Mouse (Mus musculus) forebrain, embryonic 11.5 days (tissue): ENCODE measurements at regions not wholly inside any gene's neighbourhood (a gene's known extent, or its start where the extent isn't known, plus 50 kb on each side); places are given as distances from the start of the nearest gene placed in this dataset.
A peak's percentile ranks its signal among the peaks of the same experiment; 100 is the strongest.

Experiments
- ATAC-seq: fragments of 200-750 bp; cut with Nextera tagmentation; replicated peaks from 2 replicates; pipeline ENCODE4 v1.8.0; 2017; ENCODE audit warnings: moderate TSS enrichment; ENCODE audit not compliant: low FRiP score
- DNase-seq: peaks from one replicate; pipeline ENCODE4 v3.0.0-alpha.2; 2017; ENCODE audit warnings: low spot score
- H3K27ac ChIP-seq: fragments of 300-500 bp; sonication (generic); 2 replicates; pipeline ENCODE4 v1.5.1; 2014; ENCODE audit warnings: low read depth, low read length
- H3K27me3 ChIP-seq: fragments of 300-500 bp; sonication (generic); 2 replicates; pipeline ENCODE4 v1.6.1; 2014; ENCODE audit warnings: mild to moderate bottlenecking, low read length, mixed read lengths; ENCODE audit not compliant: control insufficient read depth, insufficient read depth
- H3K36me3 ChIP-seq: fragments of 300-500 bp; sonication (generic); 2 replicates; pipeline ENCODE4 v1.6.1; 2014; ENCODE audit warnings: mild to moderate bottlenecking, low read length, moderate library complexity, mixed read lengths; ENCODE audit not compliant: control insufficient read depth, insufficient read depth
- H3K4me1 ChIP-seq: fragments of 300-500 bp; sonication (generic); replicated peaks from 2 replicates; pipeline ENCODE4 v1.6.1; 2014; ENCODE audit warnings: low read length, mixed read lengths; ENCODE audit not compliant: control insufficient read depth, insufficient read depth
- H3K4me2 ChIP-seq: fragments of 300-500 bp; sonication (generic); 2 replicates; pipeline ENCODE4 v1.6.1; 2014; ENCODE audit warnings: low read depth, mild to moderate bottlenecking, low read length, moderate library complexity, mixed read lengths; ENCODE audit not compliant: severe bottlenecking
- H3K4me3 ChIP-seq: fragments of 300-500 bp; sonication (generic); 2 replicates; pipeline ENCODE4 v1.5.1; 2014; ENCODE audit warnings: low read depth, low read length
- H3K9ac ChIP-seq: fragments of 300-500 bp; sonication (generic); 2 replicates; pipeline ENCODE4 v1.6.1; 2014; ENCODE audit warnings: low read length
- H3K9me3 ChIP-seq: fragments of 300-500 bp; sonication (generic); 2 replicates; pipeline ENCODE4 v1.6.1; 2016; ENCODE audit warnings: low read length, mixed read lengths; ENCODE audit not compliant: control insufficient read depth
- WGBS: fragments of 180-500 bp; shearing (Covaris S2); extraction: QIAGEN DNeasy Blood & Tissue Kit; methylation state at CpG from one replicate; pipeline ENCODE4 v1.1.7; 2014; 5-methylcytosine and 5-hydroxymethylcytosine counted together

- DNase-seq (no peak), ATAC-seq (no peak)
- no peak overlapping the region for H3K9ac ChIP-seq
- H3K36me3 ChIP-seq, result no peaks in the 10 kb centered on the region
- H3K4me2 ChIP-seq, result no peak overlapping the region
- no peak overlapping the region for H3K27ac ChIP-seq
- 65% methylated on average over 16 of the region's 16 CpGs for WGBS
- H3K4me1 ChIP-seq, result no peaks in the 10 kb centered on the region
- H3K4me3 ChIP-seq, result no peak overlapping the region
- no peaks in the 10 kb centered on the region for H3K9me3 ChIP-seq
- H3K27me3 ChIP-seq, result no peaks in the 10 kb centered on the region
Measured at GRCm38 (mm10) chr4:35394821-35395582, 169.0 kb upstream of the C9orf72 start.

- 43% methylated on average over 4 of the region's 4 CpGs for WGBS
- Histone ChIP-seq H3K27ac (no peak overlapping the region), H3K36me3 (no peaks in the 10 kb centered on the region), H3K9me3 (no peaks in the 10 kb centered on the region), H3K4me1 (no peaks in the 10 kb centered on the region), H3K9ac (no peak overlapping the region), H3K4me2 (no peak overlapping the region), H3K4me3 (no peak overlapping the region), H3K27me3 (no peaks in the 10 kb centered on the region)
- no peak for DNase-seq
- peak; percentile 68 for ATAC-seq
Measured at GRCm38 (mm10) chr4:35375791-35376190, 149.8 kb upstream of the C9orf72 start.

DNA sequence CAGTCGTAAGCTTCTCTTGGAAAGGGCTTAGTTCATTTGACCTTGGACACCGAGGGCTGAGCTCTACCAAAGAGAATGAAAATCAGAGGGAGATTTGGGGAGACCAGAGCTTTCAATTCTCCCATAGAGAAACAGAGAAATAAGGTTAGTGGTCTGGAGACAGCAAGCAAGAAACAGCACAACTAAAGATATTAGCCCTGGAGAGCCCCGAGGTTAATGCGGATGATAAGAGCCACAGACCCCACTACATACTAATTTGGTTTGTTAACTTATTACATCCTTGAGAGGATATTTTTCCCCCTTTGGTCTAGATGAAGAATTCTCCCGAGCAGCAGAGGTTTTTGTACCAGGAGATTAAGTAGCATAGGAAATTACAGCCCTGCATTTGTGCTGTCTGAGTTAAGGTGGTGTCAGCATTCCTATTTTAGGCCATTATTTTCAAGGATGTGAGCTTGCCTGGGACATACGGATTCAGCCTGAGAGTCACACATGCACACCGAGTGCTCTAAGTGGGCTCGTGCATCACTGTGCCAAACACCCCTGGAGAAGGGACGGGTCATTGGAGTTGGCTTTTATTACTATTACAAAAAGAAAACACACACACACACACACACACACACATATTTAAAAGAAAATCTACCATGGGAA is 147.4 kb upstream of the C9orf72 start:
- no peaks in the 10 kb centered on the region for H3K4me1 ChIP-seq
- H3K9ac ChIP-seq, result no peak overlapping the region
- H3K27ac ChIP-seq, result no peak overlapping the region
- no peaks in the 10 kb centered on the region for H3K9me3 ChIP-seq
- ATAC-seq (no peak; the same call in 1 of the 2 replicates), DNase-seq (no peak)
- no peaks in the 10 kb centered on the region for H3K36me3 ChIP-seq
- no peak overlapping the region for H3K4me2 ChIP-seq
- H3K4me3 ChIP-seq, result no peak overlapping the region
- no peaks in the 10 kb centered on the region for H3K27me3 ChIP-seq
- WGBS, result 40% methylated on average over 9 of the region's 9 CpGs

DNA sequence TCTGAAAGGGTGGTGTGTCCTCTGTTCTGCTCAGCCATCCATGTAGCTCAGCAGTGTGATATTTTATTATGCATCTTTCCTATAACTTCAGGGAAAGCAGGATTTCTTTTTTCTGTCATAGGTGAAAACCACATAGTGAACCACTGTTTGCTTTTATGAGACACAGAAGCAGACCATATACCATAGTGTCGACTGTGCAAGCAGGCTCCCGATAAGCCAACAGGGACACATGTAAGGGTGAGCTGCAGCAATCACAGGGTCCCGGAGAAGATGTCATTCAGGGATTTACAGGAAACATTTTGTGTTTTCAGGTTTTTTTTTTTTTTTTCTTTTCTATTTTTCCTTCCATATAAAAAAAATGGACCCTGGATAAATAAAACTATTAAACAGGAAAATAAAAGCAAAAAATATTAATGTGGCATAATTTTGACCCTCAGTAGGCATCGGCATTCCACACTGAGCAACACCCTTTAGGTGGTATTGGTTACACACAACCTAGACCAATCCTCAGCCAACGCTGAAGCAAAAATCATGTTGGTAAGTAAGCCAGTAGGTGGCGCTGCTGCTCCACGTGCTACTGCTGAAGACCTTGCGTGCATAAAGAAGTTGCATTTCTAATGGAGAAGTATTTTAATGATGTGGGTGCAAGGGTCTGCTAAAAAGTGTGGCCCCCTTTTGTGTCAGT is 146.7 kb upstream of the C9orf72 start:
- ATAC-seq (peak; percentile 85), DNase-seq (peak; percentile 92)
- Histone ChIP-seq H3K4me1 (no peaks in the 10 kb centered on the region), H3K36me3 (no peaks in the 10 kb centered on the region), H3K9ac (no peak overlapping the region), H3K4me3 (no peak overlapping the region), H3K9me3 (no peaks in the 10 kb centered on the region), H3K4me2 (no peak overlapping the region), H3K27me3 (no peaks in the 10 kb centered on the region), H3K27ac (no peak overlapping the region)
- WGBS, result 32% methylated on average over 8 of the region's 8 CpGs

DNA sequence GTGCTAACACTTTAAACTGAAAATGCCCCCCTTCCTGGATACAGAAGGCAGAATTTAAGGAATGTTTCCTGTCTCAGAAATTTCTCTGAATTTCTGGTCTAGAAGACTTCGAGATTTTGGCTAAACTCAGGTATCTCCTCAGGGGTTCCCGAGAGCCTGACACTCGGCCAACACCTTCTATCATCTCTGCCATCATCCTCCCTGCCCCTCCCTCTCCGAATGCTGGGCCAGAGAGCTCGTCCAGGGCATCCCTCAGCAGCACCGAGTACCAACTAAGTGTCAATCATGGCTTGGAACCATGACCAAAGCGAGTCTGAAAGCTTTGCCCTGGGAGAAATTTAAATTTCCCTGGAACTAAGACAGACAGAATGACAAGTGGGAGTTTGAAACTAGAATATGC is 138.2 kb upstream of the C9orf72 start:
- Histone ChIP-seq H3K4me3 (no peak overlapping the region), H3K9me3 (no peaks in the 10 kb centered on the region), H3K9ac (no peak overlapping the region), H3K27ac (no peak overlapping the region), H3K4me2 (no peak overlapping the region), H3K36me3 (no peaks in the 10 kb centered on the region), H3K27me3 (no peaks in the 10 kb centered on the region), H3K4me1 (no peaks in the 10 kb centered on the region)
- DNase-seq (no peak), ATAC-seq (no peak)
- WGBS, result 81% methylated on average over 7 of the region's 7 CpGs

GRCm38 (mm10) chr4:35362176-35362575 is 136.2 kb upstream of the C9orf72 start:
- 83% methylated on average over 3 of the region's 3 CpGs for WGBS
- Histone ChIP-seq H3K27ac (no peak overlapping the region), H3K9ac (no peak overlapping the region), H3K4me2 (no peak overlapping the region), H3K4me3 (no peak overlapping the region), H3K4me1 (no peaks in the 10 kb centered on the region), H3K27me3 (no peaks in the 10 kb centered on the region), H3K9me3 (no peaks in the 10 kb centered on the region), H3K36me3 (no peaks in the 10 kb centered on the region)
- ATAC-seq (no peak), DNase-seq (no peak)

DNA sequence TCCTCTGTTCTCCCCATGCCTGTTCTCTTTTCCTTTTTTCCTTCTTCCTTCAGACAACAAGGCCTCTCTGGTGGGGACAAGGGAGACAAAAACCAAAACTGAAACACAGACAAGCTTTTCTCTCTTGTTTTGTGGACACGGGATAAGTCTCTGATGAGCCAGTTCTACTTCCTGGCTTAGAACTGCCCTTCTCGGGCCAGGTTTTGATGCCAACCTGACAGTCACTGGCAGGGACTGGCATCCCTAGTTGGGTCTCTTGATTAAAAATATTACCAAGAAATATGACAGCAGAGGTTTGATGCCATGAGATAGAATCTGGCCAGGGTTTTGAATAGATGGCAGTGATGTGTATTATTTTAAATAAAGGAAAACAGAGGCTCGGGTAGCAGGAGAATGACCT is 133.4 kb upstream of the C9orf72 start:
- DNase-seq (no peak), ATAC-seq (no peak)
- H3K9me3 ChIP-seq, result no peaks in the 10 kb centered on the region
- H3K9ac ChIP-seq, result no peak overlapping the region
- no peak overlapping the region for H3K27ac ChIP-seq
- no peaks in the 10 kb centered on the region for H3K36me3 ChIP-seq
- 84% methylated on average over 3 of the region's 3 CpGs for WGBS
- no peaks in the 10 kb centered on the region for H3K4me1 ChIP-seq
- H3K4me3 ChIP-seq, result no peak overlapping the region
- H3K27me3 ChIP-seq, result no peaks in the 10 kb centered on the region
- no peak overlapping the region for H3K4me2 ChIP-seq

- H3K4me2 ChIP-seq, result no peak overlapping the region
- H3K4me3 ChIP-seq, result no peak overlapping the region
- no peaks in the 10 kb centered on the region for H3K4me1 ChIP-seq
- H3K9me3 ChIP-seq, result no peaks in the 10 kb centered on the region
- ATAC-seq (no peak), DNase-seq (no peak)
- H3K27ac ChIP-seq, result no peak overlapping the region
- H3K36me3 ChIP-seq, result no peaks in the 10 kb centered on the region
- WGBS, result 83% methylated on average over 12 of the region's 12 CpGs
- H3K9ac ChIP-seq, result no peak overlapping the region
- H3K27me3 ChIP-seq, result no peaks in the 10 kb centered on the region
Measured at GRCm38 (mm10) chr4:35356904-35357563, 131.1 kb upstream of the C9orf72 start.
